Mouse (Mus musculus): ENCODE data around the gene Mthfd1. TPM values are rescaled to one million over a fixed set of nuclear protein-coding genes. Genes with fewer than 3 reads are reported as not detected.
"Not testable (repeated sequence)": the region's sequence is repeated elsewhere in the genome, so short reads cannot be mapped to it uniquely, and the experiment has no call there.

The Mthfd1 gene
- 30.6 and 61.4 TPM in 2 replicates for polyA plus RNA-seq (2012; ENCODE audit: insufficient read depth, low replicate concordance)

- Histone ChIP-seq H3K36me3 (replicated peaks; ENCODE audit: low read length) (no peaks in the 10 kb centered on the region), H3K4me3 (replicated peaks) (peak within 1 kb of the TSS; percentile 97), H3K9me3 (peaks cover 9% of the 10 kb centered on the region; the same call in 1 of the 2 replicates), H3K27me3 (replicated peaks) (peaks cover 1% of the 10 kb centered on the region), H3K4me1 (peaks cover 57% of the 10 kb centered on the region)
- TF ChIP-seq GATA1 (IDR thresholded peaks at IDR 0.05; ENCODE audit: borderline replicate concordance, low read length) (no peak), FLI1 (IDR thresholded peaks at IDR 0.05; ENCODE audit: low read length) (no peak)
Observed at GRCm38 (mm10) chr12:76254725-76255498, at the start of gene Mthfd1. TSS of gene Mthfd1 (plus strand) at chr12:76255298.

GRCm38 (mm10) chr12:76209429-76209974 is 45.6 kb upstream of the Mthfd1 start:
- peaks cover 4% of the 10 kb centered on the region for H3K27me3 ChIP-seq (replicated peaks)
- no peaks in the 10 kb centered on the region for H3K4me1 ChIP-seq
- TF ChIP-seq GATA1 (IDR thresholded peaks at IDR 0.05; ENCODE audit: borderline replicate concordance, low read length) (no peak), FLI1 (IDR thresholded peaks at IDR 0.05; ENCODE audit: low read length) (no peak)
- H3K9me3 ChIP-seq: no peaks in the 10 kb centered on the region
- H3K4me3 ChIP-seq (replicated peaks): no peak overlapping the region
- no peaks in the 10 kb centered on the region for H3K36me3 ChIP-seq (replicated peaks; ENCODE audit: low read length)

GRCm38 (mm10) chr12:76215121-76215520 is 40.0 kb upstream of the Mthfd1 start:
- TF ChIP-seq FLI1 (IDR thresholded peaks at IDR 0.05; ENCODE audit: low read length): no peak
- no peak for TF ChIP-seq GATA1 (IDR thresholded peaks at IDR 0.05; ENCODE audit: borderline replicate concordance, low read length)
- peaks cover 8% of the 10 kb centered on the region for H3K4me1 ChIP-seq
- no peak overlapping the region for H3K4me3 ChIP-seq (replicated peaks)
- peaks cover 5% of the 10 kb centered on the region for H3K27me3 ChIP-seq (replicated peaks)
- H3K9me3 ChIP-seq: no peaks in the 10 kb centered on the region
- no peaks in the 10 kb centered on the region for H3K36me3 ChIP-seq (replicated peaks; ENCODE audit: low read length)

GRCm38 (mm10) chr12:76216716-76217115 is 38.4 kb upstream of the Mthfd1 start:
- Histone ChIP-seq H3K36me3 (replicated peaks; ENCODE audit: low read length) (no peaks in the 10 kb centered on the region), H3K4me3 (replicated peaks) (no peak overlapping the region), H3K9me3 (no peaks in the 10 kb centered on the region), H3K27me3 (replicated peaks) (peaks cover 5% of the 10 kb centered on the region), H3K4me1 (peaks cover 8% of the 10 kb centered on the region)
- TF ChIP-seq FLI1 (IDR thresholded peaks at IDR 0.05; ENCODE audit: low read length): no peak
- no peak for TF ChIP-seq GATA1 (IDR thresholded peaks at IDR 0.05; ENCODE audit: borderline replicate concordance, low read length)

- not testable (repeated sequence) for H3K4me1 ChIP-seq; H3K27me3 ChIP-seq (replicated peaks); H3K9me3 ChIP-seq; H3K4me3 ChIP-seq (replicated peaks); H3K36me3 ChIP-seq (replicated peaks; ENCODE audit: low read length)
Observed at GRCm38 (mm10) chr12:76222104-76222503, 33.0 kb upstream of the Mthfd1 start.

GRCm38 (mm10) chr12:76230644-76231043 is 24.5 kb upstream of the Mthfd1 start:
- H3K4me1 ChIP-seq: peaks cover 2% of the 10 kb centered on the region; the same call in 1 of the 2 replicates
- TF ChIP-seq FLI1 (IDR thresholded peaks at IDR 0.05; ENCODE audit: low read length): no peak
- TF ChIP-seq GATA1 (IDR thresholded peaks at IDR 0.05; ENCODE audit: borderline replicate concordance, low read length): no peak
- no peaks in the 10 kb centered on the region for H3K36me3 ChIP-seq (replicated peaks; ENCODE audit: low read length)
- no peak overlapping the region for H3K4me3 ChIP-seq (replicated peaks)
- H3K9me3 ChIP-seq: no peaks in the 10 kb centered on the region
- peaks cover 10% of the 10 kb centered on the region for H3K27me3 ChIP-seq (replicated peaks)

- Histone ChIP-seq H3K4me1 (peaks cover 9% of the 10 kb centered on the region), H3K4me3 (replicated peaks) (no peak overlapping the region), H3K36me3 (replicated peaks; ENCODE audit: low read length) (no peaks in the 10 kb centered on the region), H3K27me3 (replicated peaks) (peaks cover 17% of the 10 kb centered on the region), H3K9me3 (no peaks in the 10 kb centered on the region)
- no peak for TF ChIP-seq GATA1 (IDR thresholded peaks at IDR 0.05; ENCODE audit: borderline replicate concordance, low read length)
- no peak for TF ChIP-seq FLI1 (IDR thresholded peaks at IDR 0.05; ENCODE audit: low read length)
Observed at GRCm38 (mm10) chr12:76235253-76235652, 19.8 kb upstream of the Mthfd1 start.

GRCm38 (mm10) chr12:76239145-76239838 is 15.8 kb upstream of the Mthfd1 start:
- Histone ChIP-seq H3K4me1 (peaks cover 14% of the 10 kb centered on the region), H3K27me3 (replicated peaks) (peaks cover 16% of the 10 kb centered on the region), H3K36me3 (replicated peaks; ENCODE audit: low read length) (no peaks in the 10 kb centered on the region), H3K4me3 (replicated peaks) (no peak overlapping the region), H3K9me3 (no peaks in the 10 kb centered on the region)
- TF ChIP-seq GATA1 (IDR thresholded peaks at IDR 0.05; ENCODE audit: borderline replicate concordance, low read length): no peak
- TF ChIP-seq FLI1 (IDR thresholded peaks at IDR 0.05; ENCODE audit: low read length): no peak

GRCm38 (mm10) chr12:76239839-76240571 is 15.1 kb upstream of the Mthfd1 start:
- no peaks in the 10 kb centered on the region for H3K36me3 ChIP-seq (replicated peaks; ENCODE audit: low read length)
- peaks cover 14% of the 10 kb centered on the region for H3K4me1 ChIP-seq
- TF ChIP-seq GATA1 (IDR thresholded peaks at IDR 0.05; ENCODE audit: borderline replicate concordance, low read length) (no peak), FLI1 (IDR thresholded peaks at IDR 0.05; ENCODE audit: low read length) (no peak)
- no peaks in the 10 kb centered on the region for H3K9me3 ChIP-seq
- H3K27me3 ChIP-seq (replicated peaks): peaks cover 15% of the 10 kb centered on the region
- no peak overlapping the region for H3K4me3 ChIP-seq (replicated peaks)

All from megakaryocyte, embryonic 14.5 days (primary cell).